Mouse (Mus musculus): ENCODE measurements at regions not wholly inside any gene's neighbourhood (a gene's known extent, or its start where the extent isn't known, plus 50 kb on each side); places are given as distances from the start of the nearest gene placed in this dataset.

DNA sequence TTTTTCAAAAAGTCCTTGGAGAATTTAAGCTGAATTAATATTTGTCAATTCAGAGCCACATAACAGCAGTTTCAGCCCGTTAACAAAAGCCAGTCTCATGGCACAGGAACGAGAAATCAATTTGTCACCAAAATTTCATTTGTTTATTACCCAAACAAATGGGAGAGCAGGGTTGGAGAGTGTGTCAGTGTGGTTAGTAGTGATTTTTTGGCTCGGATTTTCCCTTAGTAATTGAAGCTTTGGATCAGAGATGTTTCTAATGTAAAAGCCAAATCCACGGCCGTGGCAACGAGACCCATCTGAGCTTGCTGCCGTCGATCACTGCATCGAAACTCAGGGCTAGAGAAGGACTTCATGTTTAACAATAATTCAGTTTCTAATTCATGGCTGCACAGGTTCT is 236.5 kb downstream of the Rnf144b start:
- no peaks in the 10 kb centered on the region for H3K4me1 ChIP-seq (ENCODE audit: control insufficient read depth, insufficient read depth, low read length)
- TF ChIP-seq CTCF (IDR thresholded peaks at IDR 0.05; ENCODE audit: borderline replicate concordance, insufficient read depth, low read depth, low read length) (no peak), POLR2A (IDR thresholded peaks at IDR 0.05; ENCODE audit: borderline replicate concordance, insufficient read depth, low read length) (no peak)
- WGBS, result 34% methylated on average over 9 of the region's 9 CpGs
- no peak overlapping the region for H3K4me3 ChIP-seq (replicated peaks; ENCODE audit: insufficient read depth, low read depth, low read length)
- H3K27ac ChIP-seq (ENCODE audit: insufficient read depth, low read length), result no peak overlapping the region
- DNase-seq, result no peak
- no peaks in the 10 kb centered on the region for H3K27me3 ChIP-seq (ENCODE audit: control insufficient read depth, insufficient read depth, low read length)

DNA sequence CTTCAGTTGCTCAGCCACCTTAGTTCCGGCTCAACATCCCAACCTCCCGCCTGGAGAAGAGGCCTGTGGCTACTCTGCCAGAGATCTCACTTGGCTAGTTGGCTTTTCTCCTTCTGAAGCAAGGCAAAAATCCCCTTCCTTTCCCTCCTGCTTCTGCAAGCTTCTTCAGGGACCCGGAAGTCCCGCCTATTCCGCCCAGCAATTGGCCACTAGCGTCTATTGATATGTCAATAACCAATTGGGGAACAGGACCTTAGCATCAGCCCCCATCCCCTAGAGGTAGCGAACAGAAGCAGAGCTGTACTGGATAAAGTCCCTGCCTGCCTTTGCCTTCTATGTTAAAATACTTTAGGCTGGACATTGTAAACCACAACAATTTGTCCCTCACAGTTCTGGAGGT is 243.3 kb downstream of the Rnf144b start:
- TF ChIP-seq CTCF (IDR thresholded peaks at IDR 0.05; ENCODE audit: borderline replicate concordance, insufficient read depth, low read depth, low read length) (no peak), POLR2A (IDR thresholded peaks at IDR 0.05; ENCODE audit: borderline replicate concordance, insufficient read depth, low read length) (no peak)
- no peak overlapping the region for H3K4me3 ChIP-seq (replicated peaks; ENCODE audit: insufficient read depth, low read depth, low read length)
- WGBS, result 79% methylated on average over 7 of the region's 7 CpGs

DNA sequence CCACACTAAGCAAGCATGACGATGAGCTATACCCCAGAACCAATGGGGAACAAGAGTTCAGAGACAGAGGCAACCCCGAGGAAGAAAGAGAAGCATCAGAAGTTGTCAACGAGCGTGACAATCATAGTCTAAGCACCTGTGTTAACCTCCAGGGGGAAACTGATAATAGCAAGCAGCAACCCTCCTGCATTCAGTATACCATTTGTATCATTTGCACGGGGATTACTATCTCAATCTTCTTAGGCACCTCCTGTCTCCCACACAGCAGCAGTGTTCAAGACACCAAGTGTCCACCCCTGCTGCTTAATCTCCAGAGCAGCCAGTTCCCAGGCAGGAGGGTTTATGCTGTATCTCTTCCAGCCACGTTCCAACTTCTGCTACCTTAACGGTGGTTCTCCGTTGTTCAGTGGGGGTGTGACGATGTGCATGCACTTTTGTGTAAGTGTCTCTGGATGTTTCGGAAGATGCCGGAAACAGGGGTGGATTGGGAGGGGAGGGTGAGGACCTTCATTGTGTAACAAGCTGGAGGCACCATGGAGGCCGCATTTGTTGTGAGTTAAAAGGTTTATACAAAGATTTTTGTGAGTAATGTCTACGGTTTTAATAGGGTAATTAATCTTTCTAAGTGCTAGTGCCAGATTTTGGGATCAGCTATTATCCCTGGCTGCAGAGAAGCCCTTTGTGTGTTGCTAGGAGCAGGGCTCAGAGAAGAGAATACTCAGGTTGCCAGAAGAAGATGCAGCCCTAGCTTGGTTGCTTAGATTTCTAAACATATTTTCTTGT is 245.8 kb downstream of the Rnf144b start:
- Histone ChIP-seq H3K4me1 (ENCODE audit: control insufficient read depth, insufficient read depth, low read length) (no peaks in the 10 kb centered on the region), H3K27me3 (ENCODE audit: control insufficient read depth, insufficient read depth, low read length) (no peaks in the 10 kb centered on the region), H3K4me3 (replicated peaks; ENCODE audit: insufficient read depth, low read depth, low read length) (no peak overlapping the region), H3K27ac (ENCODE audit: insufficient read depth, low read length) (no peak overlapping the region)
- DNase-seq, result no peak
- no peak for TF ChIP-seq CTCF (IDR thresholded peaks at IDR 0.05; ENCODE audit: borderline replicate concordance, insufficient read depth, low read depth, low read length)
- TF ChIP-seq POLR2A (IDR thresholded peaks at IDR 0.05; ENCODE audit: borderline replicate concordance, insufficient read depth, low read length), result no peak
- WGBS, result 40% methylated on average over 13 of the region's 13 CpGs

More for the DNA sequence above, 243.3 kb downstream of the Rnf144b start:
- Histone ChIP-seq H3K27me3 (ENCODE audit: control insufficient read depth, insufficient read depth, low read length) (no peaks in the 10 kb centered on the region), H3K4me1 (ENCODE audit: control insufficient read depth, insufficient read depth, low read length) (no peaks in the 10 kb centered on the region), H3K27ac (ENCODE audit: insufficient read depth, low read length) (no peak overlapping the region)
- DNase-seq, result no peak

DNA sequence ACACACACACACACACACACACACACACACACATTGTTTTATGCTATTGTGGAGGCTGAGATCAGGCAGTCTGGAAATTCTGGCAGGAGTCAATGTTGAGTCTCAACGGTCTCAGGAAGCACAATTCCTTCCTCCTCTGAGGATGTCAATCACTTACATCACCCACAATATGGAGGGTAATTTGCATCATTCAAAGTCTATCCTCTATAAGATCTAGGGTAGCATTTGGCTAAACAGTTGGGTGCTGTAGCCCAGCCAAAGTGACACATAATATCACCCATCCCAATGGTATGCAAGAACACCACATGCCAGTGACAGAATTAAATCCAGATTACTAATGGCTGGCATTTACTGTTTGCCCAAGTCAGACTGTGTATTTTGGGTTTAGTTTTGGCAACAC is 252.1 kb downstream of the Rnf144b start:
- WGBS, result 4% methylated on average over 1 of the region's 1 CpGs
- TF ChIP-seq POLR2A (IDR thresholded peaks at IDR 0.05; ENCODE audit: borderline replicate concordance, insufficient read depth, low read length) (no peak), CTCF (IDR thresholded peaks at IDR 0.05; ENCODE audit: borderline replicate concordance, insufficient read depth, low read depth, low read length) (no peak)
- peak in 1 of 2 experiments; percentile 26 for DNase-seq
- Histone ChIP-seq H3K4me3 (replicated peaks; ENCODE audit: insufficient read depth, low read depth, low read length) (no peak overlapping the region), H3K27ac (ENCODE audit: insufficient read depth, low read length) (no peak overlapping the region), H3K4me1 (ENCODE audit: control insufficient read depth, insufficient read depth, low read length) (no peaks in the 10 kb centered on the region), H3K27me3 (ENCODE audit: control insufficient read depth, insufficient read depth, low read length) (no peaks in the 10 kb centered on the region)

DNA sequence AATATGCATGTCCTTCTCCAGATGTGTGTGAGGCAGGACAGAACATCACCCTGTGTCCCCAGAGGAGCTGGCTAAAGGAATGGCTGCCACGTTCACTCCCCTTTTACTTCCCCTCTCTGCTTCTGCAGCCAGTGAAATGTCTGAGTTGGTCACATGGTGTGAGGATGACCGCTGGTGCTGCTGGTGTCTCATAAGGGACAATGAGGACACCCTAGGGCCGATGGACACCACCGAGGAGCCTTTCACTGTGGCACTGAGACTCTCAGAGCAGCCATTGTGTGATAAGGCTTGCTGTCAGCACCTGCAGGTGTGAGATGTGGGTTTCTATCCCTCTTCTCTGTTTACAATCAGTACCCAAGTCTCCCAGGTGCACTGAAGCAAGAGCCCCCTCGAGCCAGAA is 268.6 kb downstream of the Rnf144b start:
- Histone ChIP-seq H3K27me3 (ENCODE audit: control insufficient read depth, insufficient read depth, low read length) (no peaks in the 10 kb centered on the region), H3K4me1 (ENCODE audit: control insufficient read depth, insufficient read depth, low read length) (no peaks in the 10 kb centered on the region), H3K4me3 (replicated peaks; ENCODE audit: insufficient read depth, low read depth, low read length) (no peak overlapping the region), H3K27ac (ENCODE audit: insufficient read depth, low read length) (no peak overlapping the region)
- no peak for DNase-seq
- TF ChIP-seq CTCF (IDR thresholded peaks at IDR 0.05; ENCODE audit: borderline replicate concordance, insufficient read depth, low read depth, low read length) (no peak), POLR2A (IDR thresholded peaks at IDR 0.05; ENCODE audit: borderline replicate concordance, insufficient read depth, low read length) (no peak)
- WGBS, result 52% methylated on average over 5 of the region's 5 CpGs

DNA sequence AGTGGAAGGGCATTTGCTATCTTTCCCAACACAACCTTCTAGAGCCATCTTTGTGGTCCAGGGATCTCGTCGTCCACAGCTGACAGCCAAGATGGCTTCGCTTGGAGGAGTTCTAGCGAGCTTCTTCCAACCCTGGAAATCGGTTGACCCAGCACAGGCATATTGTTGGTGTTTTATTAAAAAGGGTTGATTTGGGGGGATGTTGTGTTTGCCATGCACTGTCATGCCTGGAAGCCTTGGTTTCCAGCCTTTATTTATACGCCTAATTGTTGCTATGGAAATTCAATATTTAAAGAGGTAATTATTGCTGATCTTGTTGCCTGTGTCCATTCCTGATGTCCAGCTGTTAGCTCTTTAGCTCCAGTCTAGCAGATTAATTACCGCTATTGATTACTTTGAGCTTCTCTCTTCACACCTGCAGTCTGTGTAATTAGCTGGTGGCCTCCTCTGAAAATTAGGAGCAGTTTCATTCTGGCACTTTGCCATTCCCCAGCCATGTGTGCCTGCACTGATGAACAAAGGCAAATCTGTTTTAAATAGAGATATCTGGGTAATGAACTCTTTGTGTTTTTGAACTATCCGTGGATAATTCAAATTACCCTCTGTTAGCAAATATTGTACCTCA is 275.4 kb downstream of the Rnf144b start:
- H3K27ac ChIP-seq (ENCODE audit: insufficient read depth, low read length), result no peak overlapping the region
- TF ChIP-seq POLR2A (IDR thresholded peaks at IDR 0.05; ENCODE audit: borderline replicate concordance, insufficient read depth, low read length) (no peak), CTCF (IDR thresholded peaks at IDR 0.05; ENCODE audit: borderline replicate concordance, insufficient read depth, low read depth, low read length) (no peak)

DNA sequence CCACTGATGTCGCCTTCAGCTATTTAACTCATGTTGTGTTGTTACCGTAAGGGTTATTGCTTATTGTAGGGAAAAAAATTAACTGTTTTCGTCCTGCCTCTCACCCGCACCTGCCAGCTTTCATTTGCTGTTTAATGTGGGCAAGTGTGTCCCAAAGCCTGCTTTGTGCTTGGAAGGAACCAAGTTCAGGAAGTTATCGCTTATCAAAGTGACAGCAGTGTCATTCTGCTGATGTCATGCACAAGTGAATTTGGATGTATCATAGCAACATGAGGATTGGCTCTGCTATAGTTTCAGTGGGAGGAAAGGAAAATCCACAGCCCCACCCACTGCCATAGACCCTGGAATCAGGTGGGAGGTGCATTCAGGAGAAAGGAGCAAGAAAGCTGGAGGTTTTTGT is 276.5 kb downstream of the Rnf144b start:
- Histone ChIP-seq H3K27me3 (ENCODE audit: control insufficient read depth, insufficient read depth, low read length) (no peaks in the 10 kb centered on the region), H3K27ac (ENCODE audit: insufficient read depth, low read length) (no peak overlapping the region), H3K4me1 (ENCODE audit: control insufficient read depth, insufficient read depth, low read length) (no peaks in the 10 kb centered on the region), H3K4me3 (replicated peaks; ENCODE audit: insufficient read depth, low read depth, low read length) (no peak overlapping the region)
- no peak for DNase-seq
- WGBS, result 25% methylated on average over 5 of the region's 5 CpGs
- TF ChIP-seq POLR2A (IDR thresholded peaks at IDR 0.05; ENCODE audit: borderline replicate concordance, insufficient read depth, low read length) (no peak), CTCF (IDR thresholded peaks at IDR 0.05; ENCODE audit: borderline replicate concordance, insufficient read depth, low read depth, low read length) (no peak)

More for the DNA sequence above, 275.4 kb downstream of the Rnf144b start:
- DNase-seq, result peak in 1 of 2 experiments; percentile 2
- no peaks in the 10 kb centered on the region for H3K27me3 ChIP-seq (ENCODE audit: control insufficient read depth, insufficient read depth, low read length)
- 46% methylated on average over 8 of the region's 8 CpGs for WGBS
- no peak overlapping the region for H3K4me3 ChIP-seq (replicated peaks; ENCODE audit: insufficient read depth, low read depth, low read length)
- H3K4me1 ChIP-seq (ENCODE audit: control insufficient read depth, insufficient read depth, low read length), result no peaks in the 10 kb centered on the region

DNA sequence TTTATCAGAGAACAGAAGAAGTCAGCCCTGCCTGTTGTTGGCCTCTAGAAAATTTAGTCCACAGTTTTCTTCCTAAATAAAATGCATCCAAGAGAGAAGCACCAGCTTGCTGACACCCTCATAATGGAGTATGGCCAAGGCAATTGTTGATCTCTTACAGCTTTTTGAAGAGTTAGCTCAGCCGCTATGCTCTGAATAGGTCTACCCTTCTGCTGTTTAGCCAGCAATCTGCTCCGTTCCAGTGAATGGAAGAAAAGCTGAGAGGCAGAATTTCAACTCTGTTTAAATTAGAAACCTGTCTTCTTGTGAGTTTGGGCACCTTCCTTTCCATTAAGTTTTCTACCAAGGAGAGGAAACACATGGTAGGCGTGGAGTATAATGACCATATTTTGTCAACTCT is 290.8 kb downstream of the Rnf144b start:
- Histone ChIP-seq H3K27me3 (ENCODE audit: control insufficient read depth, insufficient read depth, low read length) (no peaks in the 10 kb centered on the region), H3K4me1 (ENCODE audit: control insufficient read depth, insufficient read depth, low read length) (no peaks in the 10 kb centered on the region), H3K27ac (ENCODE audit: insufficient read depth, low read length) (no peak overlapping the region), H3K4me3 (replicated peaks; ENCODE audit: insufficient read depth, low read depth, low read length) (no peak overlapping the region)
- 82% methylated on average over 3 of the region's 3 CpGs for WGBS
- TF ChIP-seq POLR2A (IDR thresholded peaks at IDR 0.05; ENCODE audit: borderline replicate concordance, insufficient read depth, low read length) (no peak), CTCF (IDR thresholded peaks at IDR 0.05; ENCODE audit: borderline replicate concordance, insufficient read depth, low read depth, low read length) (no peak)
- no peak for DNase-seq
